Mouse (Mus musculus): ENCODE data around the gene Akt1s1. TPM values are rescaled to one million over a fixed set of nuclear protein-coding genes. Genes with fewer than 3 reads are reported as not detected.

Akt1s1 gene
- polyA plus RNA-seq, 1 experiment from 2014 or later, result 29.1 TPM

DNA sequence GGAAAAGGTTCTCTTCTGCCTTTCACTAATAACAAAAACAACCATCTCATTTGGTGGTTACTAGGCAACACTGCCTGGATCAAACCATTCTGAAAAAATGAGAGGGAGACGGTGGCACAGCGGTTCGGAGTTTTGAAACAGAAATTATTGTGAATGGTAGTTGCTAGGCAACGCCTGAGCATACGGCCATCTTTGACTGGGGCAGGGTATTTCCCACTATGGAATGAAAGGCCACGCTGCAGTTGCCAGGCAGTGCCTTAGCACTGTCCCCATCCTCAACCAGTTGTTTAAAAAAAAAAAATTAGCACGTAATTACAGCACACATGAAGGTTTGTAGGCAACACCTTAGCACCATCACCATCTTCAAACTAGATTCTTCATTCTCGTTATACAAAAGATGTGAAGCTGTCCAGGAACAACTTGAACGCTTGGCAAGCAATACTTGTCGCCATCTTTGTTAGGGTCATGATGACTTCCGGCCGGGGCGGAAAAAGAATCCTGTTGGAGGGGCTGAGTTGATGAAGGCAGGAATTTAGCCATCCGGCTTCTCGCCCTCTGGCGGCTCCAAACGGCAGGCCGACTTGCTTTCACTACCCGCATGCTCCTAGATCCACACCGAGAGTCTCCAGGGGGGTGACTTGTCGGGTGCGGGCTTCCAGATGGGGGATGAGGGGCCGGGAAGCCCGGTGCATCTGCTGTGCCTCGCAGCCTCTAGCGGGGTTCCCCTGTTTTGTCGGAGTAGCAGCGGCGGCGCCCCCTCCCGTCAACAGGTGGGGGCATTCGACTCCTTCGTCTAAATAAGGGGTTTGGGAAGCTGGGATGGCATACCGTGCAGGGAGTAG lies 47.0 kb downstream of the Akt1s1 start, which contains the start of gene Fuz:
Gene Fuz, plus strand, starts transcription at position 487 of the 842 bp plus-strand sequence.
- 2% methylated on average over 34 of the region's 34 CpGs for WGBS (ENCODE audit: insufficient replicate concordance)
- Histone ChIP-seq H3K27me3 (ENCODE audit: control insufficient read depth, insufficient read depth, low read depth, low read length) (no peaks in the 10 kb centered on the region), H3K4me2 (ENCODE audit: low read depth, low read length) (peak within 1 kb of the TSS; percentile 83), H3K4me3 (ENCODE audit: low read depth, low read length) (peak within 1 kb of the TSS; percentile 69), H3K9ac (ENCODE audit: low read depth, low read length) (peak within 1 kb of the TSS; percentile 54), H3K27ac (ENCODE audit: low read length) (peak within 1 kb of the TSS; percentile 34), H3K36me3 (ENCODE audit: control insufficient read depth, insufficient read depth) (peaks cover 18% of the 10 kb centered on the region), H3K9me3 (replicated peaks; ENCODE audit: control insufficient read depth, low read length) (no peaks in the 10 kb centered on the region), H3K4me1 (ENCODE audit: control insufficient read depth, low read depth, low read length) (peaks cover 49% of the 10 kb centered on the region)
- ATAC-seq (ENCODE audit: low read depth), result peak; percentile 20

GRCm38 (mm10) chr7:44896499-44896898 lies 47.7 kb downstream of the Akt1s1 start:
- no peaks in the 10 kb centered on the region for H3K9me3 ChIP-seq (replicated peaks; ENCODE audit: control insufficient read depth, low read length)
- no peak for ATAC-seq (ENCODE audit: low read depth)
- peak overlapping the region; percentile 54 for H3K9ac ChIP-seq (ENCODE audit: low read depth, low read length)
- peak overlapping the region; percentile 83 for H3K4me2 ChIP-seq (ENCODE audit: low read depth, low read length)
- no peaks in the 10 kb centered on the region for H3K27me3 ChIP-seq (ENCODE audit: control insufficient read depth, insufficient read depth, low read depth, low read length)
- H3K36me3 ChIP-seq (ENCODE audit: control insufficient read depth, insufficient read depth), result peaks cover 19% of the 10 kb centered on the region
- peaks cover 49% of the 10 kb centered on the region for H3K4me1 ChIP-seq (ENCODE audit: control insufficient read depth, low read depth, low read length)
- H3K27ac ChIP-seq (ENCODE audit: low read length), result peak overlapping the region; percentile 34
- H3K4me3 ChIP-seq (ENCODE audit: low read depth, low read length), result peak overlapping the region; percentile 69
- WGBS (ENCODE audit: insufficient replicate concordance), result 34% methylated on average over 10 of the region's 10 CpGs

DNA sequence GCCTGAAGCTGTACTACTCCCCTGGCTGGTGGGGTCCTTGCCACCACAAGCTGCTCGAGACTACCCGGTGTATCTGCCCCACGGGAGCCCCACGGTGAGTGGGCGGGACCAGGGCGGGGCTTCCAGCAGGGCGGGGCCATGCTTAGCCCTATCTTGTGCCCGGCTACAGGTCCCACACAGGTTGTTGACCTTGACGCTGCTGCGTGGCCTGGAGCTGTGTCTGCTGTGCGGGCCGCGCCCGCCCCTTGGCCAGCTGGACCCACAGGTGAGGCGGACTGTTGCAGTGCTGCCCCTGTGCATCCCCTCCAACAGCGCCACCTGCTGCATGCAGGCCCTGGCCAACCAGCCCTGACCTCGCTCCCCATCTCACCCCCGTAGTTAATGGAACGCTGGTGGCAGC lies 49.8 kb downstream of the Akt1s1 start:
- H3K9ac ChIP-seq (ENCODE audit: low read depth, low read length), result no peak overlapping the region
- no peak overlapping the region for H3K4me3 ChIP-seq (ENCODE audit: low read depth, low read length)
- H3K9me3 ChIP-seq (replicated peaks; ENCODE audit: control insufficient read depth, low read length), result no peaks in the 10 kb centered on the region
- H3K36me3 ChIP-seq (ENCODE audit: control insufficient read depth, insufficient read depth), result peaks cover 32% of the 10 kb centered on the region
- H3K4me2 ChIP-seq (ENCODE audit: low read depth, low read length), result 0 out of 2 replicates have a peak overlapping the region, but pooled peaks have one; percentile 24
- ATAC-seq (ENCODE audit: low read depth), result peak; percentile 35
- peak overlapping the region; percentile 37; the same call in 1 of the 2 replicates for H3K27ac ChIP-seq (ENCODE audit: low read length)
- H3K27me3 ChIP-seq (ENCODE audit: control insufficient read depth, insufficient read depth, low read depth, low read length), result no peaks in the 10 kb centered on the region
- H3K4me1 ChIP-seq (ENCODE audit: control insufficient read depth, low read depth, low read length), result peaks cover 50% of the 10 kb centered on the region
- WGBS (ENCODE audit: insufficient replicate concordance), result 39% methylated on average over 19 of the region's 19 CpGs

DNA sequence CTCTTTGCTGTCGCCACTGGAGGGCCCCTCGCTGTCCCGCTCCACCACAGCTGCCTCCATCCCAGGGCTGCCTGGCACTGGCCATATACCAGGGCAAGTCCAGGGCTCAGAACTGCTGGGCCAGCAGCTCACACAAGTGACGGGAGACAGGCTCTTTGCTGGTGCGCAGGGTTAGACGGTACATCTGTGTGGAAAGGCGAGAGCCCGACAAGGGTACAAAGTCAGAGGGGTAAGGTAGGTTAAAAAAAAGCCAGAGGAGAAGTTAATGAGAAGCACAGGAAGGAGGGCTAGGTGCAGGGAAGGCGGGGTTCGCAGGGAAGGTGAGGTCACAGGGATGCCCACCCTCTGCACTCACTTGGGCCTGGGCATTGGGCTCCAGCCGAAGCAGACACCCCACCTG lies 51.8 kb downstream of the Akt1s1 start:
- H3K27ac ChIP-seq (ENCODE audit: low read length), result no peak overlapping the region
- no peaks in the 10 kb centered on the region for H3K27me3 ChIP-seq (ENCODE audit: control insufficient read depth, insufficient read depth, low read depth, low read length)
- peaks cover 51% of the 10 kb centered on the region for H3K36me3 ChIP-seq (ENCODE audit: control insufficient read depth, insufficient read depth)
- peaks cover 46% of the 10 kb centered on the region for H3K4me1 ChIP-seq (ENCODE audit: control insufficient read depth, low read depth, low read length)
- no peak overlapping the region for H3K4me2 ChIP-seq (ENCODE audit: low read depth, low read length)
- no peak overlapping the region for H3K4me3 ChIP-seq (ENCODE audit: low read depth, low read length)
- H3K9me3 ChIP-seq (replicated peaks; ENCODE audit: control insufficient read depth, low read length), result no peaks in the 10 kb centered on the region
- 89% methylated on average over 11 of the region's 11 CpGs for WGBS (ENCODE audit: insufficient replicate concordance)
- no peak overlapping the region for H3K9ac ChIP-seq (ENCODE audit: low read depth, low read length)
- ATAC-seq (ENCODE audit: low read depth), result no peak

DNA sequence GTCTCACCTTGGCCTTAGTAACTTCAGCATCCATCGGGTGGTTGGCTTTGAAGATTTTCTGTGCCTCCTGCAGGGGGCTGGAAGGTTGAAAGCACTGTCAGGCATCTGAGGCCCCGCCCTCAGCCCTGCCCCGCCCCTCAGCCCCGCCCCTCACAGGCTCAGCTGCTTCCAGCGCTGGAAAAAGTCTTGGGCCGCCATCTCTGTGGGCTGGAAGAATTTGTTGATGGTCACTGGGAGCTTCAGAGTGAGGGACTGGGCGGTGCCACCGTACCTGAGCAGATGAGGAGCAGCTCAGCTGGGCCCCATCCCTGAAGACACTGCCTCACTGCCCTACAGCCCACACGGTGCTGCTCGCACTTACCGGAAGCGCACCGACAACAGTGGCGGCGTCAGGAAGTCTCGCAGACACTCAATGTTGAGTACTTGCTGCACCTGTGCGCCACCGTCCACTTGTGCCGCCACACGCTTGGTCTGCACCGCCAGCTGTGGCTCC lies 52.5 kb downstream of the Akt1s1 start:
- H3K4me2 ChIP-seq (ENCODE audit: low read depth, low read length), result peak overlapping the region; percentile 24
- peaks cover 41% of the 10 kb centered on the region for H3K4me1 ChIP-seq (ENCODE audit: control insufficient read depth, low read depth, low read length)
- WGBS (ENCODE audit: insufficient replicate concordance), result 21% methylated on average over 21 of the region's 21 CpGs
- peak overlapping the region; percentile 33 for H3K4me3 ChIP-seq (ENCODE audit: low read depth, low read length)
- H3K36me3 ChIP-seq (ENCODE audit: control insufficient read depth, insufficient read depth), result peaks cover 57% of the 10 kb centered on the region
- H3K9me3 ChIP-seq (replicated peaks; ENCODE audit: control insufficient read depth, low read length), result no peaks in the 10 kb centered on the region
- H3K9ac ChIP-seq (ENCODE audit: low read depth, low read length), result no peak overlapping the region
- H3K27me3 ChIP-seq (ENCODE audit: control insufficient read depth, insufficient read depth, low read depth, low read length), result no peaks in the 10 kb centered on the region
- H3K27ac ChIP-seq (ENCODE audit: low read length), result no peak overlapping the region
- ATAC-seq (ENCODE audit: low read depth), result peak; percentile 54

MicroRNA genes within 50 kb of the gene (microRNA counts, 519-probe panel; counts per million panel counts)
- 60.7 counts per million for microRNA mmu-miR-707

Small RNA genes lying within 50 kb of the gene (microRNA-seq; reads per million reads assigned to microRNA genes)
- gene Mir707, result not detected

Other genes starting within 250 kb of the Akt1s1 start
- 0.25 and 0.77 TPM in 2 replicates for gene Myh14, start 178.1 kb upstream of the Akt1s1 start, polyA plus RNA-seq (2015; fragmentation: Nextera tagmentation; extraction: Ambion mirVana)
- gene Izumo2, start 140.2 kb upstream of the Akt1s1 start, polyA plus RNA-seq (2015; fragmentation: Nextera tagmentation; extraction: Ambion mirVana), result not detected in 2 replicates
- 25.8 and 29.2 TPM in 2 replicates for gene Vrk3, start 100.6 kb upstream of the Akt1s1 start, polyA plus RNA-seq (2015; fragmentation: Nextera tagmentation; extraction: Ambion mirVana)
- gene Zfp473, start 97.9 kb upstream of the Akt1s1 start, polyA plus RNA-seq (2015; fragmentation: Nextera tagmentation; extraction: Ambion mirVana), result 1.1 and 1.2 TPM in 2 replicates
- gene Nup62, start 32.9 kb upstream of the Akt1s1 start, polyA plus RNA-seq (2015; fragmentation: Nextera tagmentation; extraction: Ambion mirVana), result 43.4 and 44.7 TPM in 2 replicates
- gene Il4i1, start 32.6 kb upstream of the Akt1s1 start, polyA plus RNA-seq (2015; fragmentation: Nextera tagmentation; extraction: Ambion mirVana), result 0.34 and 0.76 TPM in 2 replicates
- gene Atf5, start 32.3 kb upstream of the Akt1s1 start, polyA plus RNA-seq (2015; fragmentation: Nextera tagmentation; extraction: Ambion mirVana), result 7.3 and 9.7 TPM in 2 replicates
- 32.7 and 33.7 TPM in 2 replicates for gene Tbc1d17, start 88 bp downstream of the Akt1s1 start, polyA plus RNA-seq (2015; fragmentation: Nextera tagmentation; extraction: Ambion mirVana)
- 23.4 and 24.3 TPM in 2 replicates for gene Pnkp, start 8.1 kb downstream of the Akt1s1 start, polyA plus RNA-seq (2015; fragmentation: Nextera tagmentation; extraction: Ambion mirVana)
- gene Ptov1, start 20.8 kb downstream of the Akt1s1 start, polyA plus RNA-seq (2015; fragmentation: Nextera tagmentation; extraction: Ambion mirVana), result 34.8 and 43.4 TPM in 2 replicates
- gene Med25, start 43.7 kb downstream of the Akt1s1 start, polyA plus RNA-seq (2015; fragmentation: Nextera tagmentation; extraction: Ambion mirVana), result 44.7 and 53.0 TPM in 2 replicates
- gene Fuz, start 47.1 kb downstream of the Akt1s1 start, polyA plus RNA-seq (2015; fragmentation: Nextera tagmentation; extraction: Ambion mirVana), result 5.9 and 6.6 TPM in 2 replicates
- 63.3 and 63.7 TPM in 2 replicates for gene Ap2a1, start 80.5 kb downstream of the Akt1s1 start, polyA plus RNA-seq (2015; fragmentation: Nextera tagmentation; extraction: Ambion mirVana)
- 0.12 TPM in 1 of 2 replicates, not detected in the other for gene Tsks, start 94.2 kb downstream of the Akt1s1 start, polyA plus RNA-seq (2015; fragmentation: Nextera tagmentation; extraction: Ambion mirVana)
- 1.8 and 2.1 TPM in 2 replicates for gene Cpt1c, start 125.9 kb downstream of the Akt1s1 start, polyA plus RNA-seq (2015; fragmentation: Nextera tagmentation; extraction: Ambion mirVana)
- 95.6 and 98.6 TPM in 2 replicates for gene Prmt1, start 137.6 kb downstream of the Akt1s1 start, polyA plus RNA-seq (2015; fragmentation: Nextera tagmentation; extraction: Ambion mirVana)
- gene Irf3, start 148.7 kb downstream of the Akt1s1 start, polyA plus RNA-seq (2015; fragmentation: Nextera tagmentation; extraction: Ambion mirVana), result 39.8 and 43.2 TPM in 2 replicates
- 11.0 and 12.2 TPM in 2 replicates for gene Bcl2l12, start 149.7 kb downstream of the Akt1s1 start, polyA plus RNA-seq (2015; fragmentation: Nextera tagmentation; extraction: Ambion mirVana)
- gene Scaf1, start 167.4 kb downstream of the Akt1s1 start, polyA plus RNA-seq (2015; fragmentation: Nextera tagmentation; extraction: Ambion mirVana), result 9.8 and 9.9 TPM in 2 replicates
- 20.9 and 23.2 TPM in 2 replicates for gene Rras, start 169.0 kb downstream of the Akt1s1 start, polyA plus RNA-seq (2015; fragmentation: Nextera tagmentation; extraction: Ambion mirVana)
- 1.9 and 2.0 TPM in 2 replicates for gene Prr12, start 203.9 kb downstream of the Akt1s1 start, polyA plus RNA-seq (2015; fragmentation: Nextera tagmentation; extraction: Ambion mirVana)
- 23.4 and 23.8 TPM in 2 replicates for gene Nosip, start 213.4 kb downstream of the Akt1s1 start, polyA plus RNA-seq (2015; fragmentation: Nextera tagmentation; extraction: Ambion mirVana)
- gene Prrg2, start 213.7 kb downstream of the Akt1s1 start, polyA plus RNA-seq (2015; fragmentation: Nextera tagmentation; extraction: Ambion mirVana), result 9.7 and 10.5 TPM in 2 replicates
- 20.1 and 22.7 TPM in 2 replicates for gene Rcn3, start 243.2 kb downstream of the Akt1s1 start, polyA plus RNA-seq (2015; fragmentation: Nextera tagmentation; extraction: Ambion mirVana)

Measured in liver, embryonic 16.5 days (tissue).